Mouse (Mus musculus) kidney, postnatal 36 days (tissue): ENCODE results near the gene Ipo4.

Source experiments
- DNase-seq, 2 experiments: peaks; one replicate each; pipeline ENCODE4 v3.0.0; 2021 to 2022; ENCODE audit warnings: mixed read lengths in 2 of 2

The Ipo4 gene

DNA sequence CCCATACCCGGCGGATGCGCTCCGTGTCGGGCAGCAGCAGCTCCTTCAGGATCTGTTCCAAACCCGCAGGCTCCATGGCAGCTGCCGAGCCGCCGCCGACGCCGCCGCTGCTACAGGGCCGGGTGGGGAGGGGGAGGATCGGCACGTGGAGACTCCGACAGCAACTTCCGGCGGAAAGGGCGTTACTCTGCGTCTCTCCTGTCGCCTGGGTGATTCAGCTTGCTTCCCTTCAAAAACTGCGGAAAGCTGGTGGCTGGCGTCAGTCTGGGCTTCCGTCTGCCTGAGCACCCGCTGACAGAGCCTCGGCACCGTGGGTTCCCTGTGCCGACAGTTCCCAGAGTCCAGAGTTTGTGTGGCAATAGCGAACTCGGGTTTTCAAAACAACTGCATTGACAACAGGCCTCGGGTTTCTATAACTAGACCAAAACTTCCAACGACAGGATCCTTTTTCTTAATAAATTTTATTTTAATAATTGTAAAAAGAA lies at the start of gene Ipo4:
TSS of gene Ipo4 (minus strand) at position 435 of the 485 bp plus-strand sequence.
- peak; percentile 94 to 95 for DNase-seq

DNA sequence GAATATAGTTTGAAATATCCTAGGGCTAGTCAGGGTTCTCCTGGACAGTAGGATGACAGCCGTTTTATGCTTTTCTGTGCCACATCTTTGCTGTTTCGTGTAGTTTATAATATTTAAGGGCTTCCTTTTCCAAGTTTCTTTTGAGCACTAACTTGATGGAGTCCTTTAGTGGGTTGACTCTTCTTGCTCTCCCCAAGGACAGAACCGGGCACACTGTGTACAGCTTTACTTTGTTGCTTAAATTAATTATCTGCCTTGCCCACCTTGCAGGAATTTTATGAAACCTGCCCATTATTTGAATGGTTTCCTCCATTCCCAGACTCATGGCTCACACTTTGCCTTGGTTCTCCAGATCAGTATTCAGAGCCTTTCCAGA lies 46.3 kb upstream of the Ipo4 start:
- DNase-seq: no peak

DNA sequence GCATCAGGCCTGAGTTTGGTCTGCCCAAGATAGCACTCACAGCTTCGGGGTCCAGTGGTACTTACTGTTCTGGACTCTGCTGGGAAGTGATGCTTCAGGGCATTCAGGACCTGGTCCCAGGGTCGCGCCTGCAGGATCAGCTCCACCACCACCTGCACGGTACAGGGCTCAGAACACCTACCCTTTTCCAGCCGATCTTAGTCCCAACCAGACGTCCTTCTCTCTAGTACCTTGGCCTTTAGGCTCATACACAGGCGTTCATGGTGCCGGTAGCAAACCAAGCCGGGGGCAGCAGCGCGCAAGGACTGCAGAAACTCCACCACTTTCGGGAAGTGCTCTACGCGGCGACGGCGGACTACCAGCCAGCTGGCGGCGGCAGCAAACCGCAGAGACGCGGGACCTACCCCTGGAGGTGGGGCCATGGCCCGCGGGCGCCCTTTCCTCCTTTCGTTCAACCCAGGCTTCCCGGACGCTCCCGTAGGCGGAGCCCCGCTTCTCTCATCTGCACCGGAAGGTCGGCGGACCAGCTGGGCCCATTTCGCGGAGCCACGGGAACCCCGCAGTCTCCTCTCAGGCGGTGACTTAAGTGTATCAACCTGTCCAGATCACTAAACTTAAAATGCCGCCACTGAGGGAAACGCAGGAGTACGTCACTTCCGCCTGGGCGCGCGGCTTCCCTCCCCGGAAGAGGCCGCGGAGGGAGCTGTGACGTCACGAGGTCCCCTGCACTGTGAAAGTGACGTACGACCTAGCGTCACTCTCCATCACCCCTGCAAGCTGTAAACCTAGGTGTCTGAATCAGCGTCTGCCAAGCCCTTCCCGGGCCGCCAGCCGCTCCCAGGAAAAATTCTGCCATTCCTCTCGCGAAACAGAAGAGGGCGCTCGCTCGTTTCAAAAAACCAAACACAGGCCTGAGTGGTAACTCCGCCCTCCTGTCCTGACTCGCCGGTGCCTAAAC lies 45.7 kb upstream of the Ipo4 start, which contains the start of gene Tinf2:
TSS of gene Tinf2 (minus strand) at position 661 of the 958 bp plus-strand sequence.
- DNase-seq: peak; percentile 96

DNA sequence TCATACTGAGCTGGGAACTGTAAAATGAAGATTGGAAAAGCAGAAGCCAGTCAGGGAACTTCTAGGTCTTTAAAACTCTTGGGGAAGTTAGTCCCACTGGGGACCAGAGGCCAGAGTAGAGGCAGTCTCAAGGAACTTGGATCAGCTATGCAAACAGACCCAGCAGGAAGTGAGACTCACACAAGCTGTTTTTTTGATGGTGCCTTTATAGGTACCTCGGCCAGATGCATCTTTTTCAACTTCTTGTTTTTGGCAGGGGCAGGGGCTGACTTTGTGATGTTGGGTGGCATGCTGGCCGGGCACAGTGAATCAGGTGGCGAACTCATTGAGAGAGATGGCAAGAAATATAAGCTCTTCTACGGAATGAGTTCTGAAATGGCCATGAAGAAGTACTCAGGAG lies 41.9 kb upstream of the Ipo4 start:
- DNase-seq: no peak

DNA sequence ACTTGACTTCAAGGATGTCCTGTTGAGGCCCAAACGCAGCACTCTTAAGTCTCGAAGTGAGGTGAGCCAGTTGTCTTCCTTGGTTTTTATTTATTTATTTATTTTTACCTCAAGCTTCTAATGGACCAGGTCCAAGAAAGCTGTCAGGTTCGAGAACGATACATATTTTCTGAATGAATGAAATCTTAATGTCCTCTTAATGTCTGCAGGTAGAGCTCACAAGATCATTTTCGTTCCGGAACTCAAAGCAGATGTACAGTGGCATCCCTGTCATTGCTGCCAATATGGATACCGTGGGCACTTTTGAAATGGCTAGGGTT lies 36.9 kb upstream of the Ipo4 start:
- DNase-seq: no peak

DNA sequence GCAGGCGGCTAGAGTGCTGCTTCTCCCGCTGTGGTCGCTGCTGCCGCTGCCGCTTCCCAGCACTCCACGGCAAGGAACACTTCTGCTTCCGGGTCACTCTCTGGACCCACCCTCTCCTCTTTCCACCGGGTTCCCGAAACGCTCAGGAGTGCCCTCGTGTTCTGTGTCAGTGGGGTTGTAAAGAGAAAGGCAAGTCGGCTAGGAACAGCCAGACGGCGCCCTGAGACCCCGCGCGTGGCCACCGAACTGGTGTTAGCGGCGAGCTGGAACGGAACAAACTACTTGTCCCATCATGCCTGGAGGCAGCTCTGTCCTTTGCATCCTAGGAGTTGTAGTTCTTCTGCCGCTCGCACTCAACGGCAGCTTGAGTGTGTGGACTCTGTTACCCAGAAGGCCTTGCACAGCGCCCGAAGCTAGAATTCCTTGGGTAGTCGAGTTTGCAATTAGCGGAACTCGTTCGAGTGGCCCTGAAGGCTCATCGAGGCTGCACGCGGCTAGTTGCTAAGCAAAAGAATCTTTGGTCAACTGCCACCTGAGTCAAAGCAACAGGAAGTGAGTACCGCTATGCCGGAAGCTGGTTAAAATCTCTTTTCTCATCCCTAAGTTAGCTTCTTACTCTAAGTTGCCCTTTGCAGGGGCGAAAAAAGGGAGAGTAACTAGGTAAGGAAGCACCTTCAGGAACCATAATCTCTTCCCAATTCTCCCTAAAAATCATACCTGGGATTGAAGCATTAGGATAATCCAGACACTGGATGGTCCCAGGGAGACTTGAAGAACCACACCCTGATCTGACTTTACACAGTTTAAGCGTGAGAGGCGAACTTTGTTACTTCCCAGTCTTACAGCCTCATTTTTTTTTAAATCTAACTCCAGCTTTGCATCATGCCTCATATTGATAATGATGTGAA lies 36.3 kb upstream of the Ipo4 start, which contains the start of the genes Gmpr2 and Nedd8:
TSS of gene Gmpr2 (plus strand) at position 109 of the 908 bp plus-strand sequence.
TSS of gene Nedd8 (minus strand) at position 292 of the 908 bp plus-strand sequence.
- DNase-seq: peak; percentile 89 to 96

DNA sequence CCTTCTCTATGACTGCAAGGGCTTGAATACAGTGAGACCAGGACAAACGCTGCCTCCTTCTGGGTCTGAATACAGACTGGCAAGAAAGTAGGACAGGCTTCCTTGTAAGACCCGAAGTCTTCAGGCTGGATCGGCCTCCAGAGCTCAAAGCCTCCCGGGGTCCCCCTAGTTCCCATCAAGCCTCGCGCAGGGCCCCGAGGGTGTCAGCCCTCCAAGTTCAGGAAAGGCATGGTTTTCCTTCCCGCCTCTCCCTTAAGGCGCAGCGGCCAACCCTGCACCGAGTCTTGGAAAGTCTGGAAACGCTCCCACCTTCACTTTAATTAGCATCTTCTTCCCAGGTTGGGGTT lies 35.7 kb upstream of the Ipo4 start:
- no peak for DNase-seq

DNA sequence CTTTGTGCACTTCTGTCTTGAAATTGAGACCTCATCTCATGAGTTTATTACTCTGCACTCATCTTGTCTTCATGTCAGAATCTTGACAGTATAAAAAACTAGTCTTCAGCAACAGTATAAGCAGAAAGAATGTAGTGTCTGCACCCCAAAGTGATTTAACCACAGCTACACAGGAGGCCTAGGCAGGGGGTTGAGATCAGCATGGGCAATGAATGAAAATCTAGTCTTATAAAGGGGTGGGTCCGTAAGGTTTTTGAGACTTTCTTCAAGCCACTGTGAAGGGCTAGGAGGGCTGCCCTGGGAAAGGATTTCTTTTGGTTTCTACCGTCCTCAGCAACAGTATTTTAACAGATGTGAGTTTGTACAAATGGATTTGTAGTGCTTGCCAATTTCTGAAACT lies 24.9 kb upstream of the Ipo4 start:
- DNase-seq: no peak

DNA sequence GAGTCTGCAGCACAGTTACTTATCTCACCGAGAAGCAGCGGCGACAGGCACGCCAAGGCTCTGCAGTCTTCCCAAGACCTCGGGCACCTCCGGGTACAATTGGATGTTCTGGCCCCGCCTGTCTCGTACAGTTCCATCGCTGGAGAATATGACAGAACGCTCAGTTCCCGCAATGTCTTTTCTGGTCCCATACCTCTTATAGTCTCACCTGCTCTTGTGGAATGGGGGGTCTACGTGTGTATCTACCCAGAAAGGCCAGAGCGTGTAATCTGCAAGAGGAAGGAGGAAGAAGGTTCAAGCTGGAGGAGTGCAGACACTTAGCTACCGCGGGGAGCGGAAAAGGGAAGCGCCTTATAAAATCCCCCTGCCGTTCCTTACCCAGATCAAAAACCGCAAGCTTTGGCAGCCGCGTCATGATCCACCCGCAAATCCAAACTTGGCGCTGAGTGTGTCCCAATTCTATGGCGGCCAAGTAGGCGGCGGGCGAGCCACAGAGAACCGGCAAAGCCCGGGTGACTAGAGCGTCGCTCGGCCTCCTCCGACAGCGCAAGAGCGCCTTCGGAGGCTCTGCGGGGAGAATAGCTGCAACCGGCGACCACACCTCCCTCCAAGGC lies 24.3 kb upstream of the Ipo4 start, which contains the start of gene Mdp1:
TSS of gene Mdp1 (minus strand) at position 549 of the 614 bp plus-strand sequence.
- peak; percentile 78 to 88 for DNase-seq

DNA sequence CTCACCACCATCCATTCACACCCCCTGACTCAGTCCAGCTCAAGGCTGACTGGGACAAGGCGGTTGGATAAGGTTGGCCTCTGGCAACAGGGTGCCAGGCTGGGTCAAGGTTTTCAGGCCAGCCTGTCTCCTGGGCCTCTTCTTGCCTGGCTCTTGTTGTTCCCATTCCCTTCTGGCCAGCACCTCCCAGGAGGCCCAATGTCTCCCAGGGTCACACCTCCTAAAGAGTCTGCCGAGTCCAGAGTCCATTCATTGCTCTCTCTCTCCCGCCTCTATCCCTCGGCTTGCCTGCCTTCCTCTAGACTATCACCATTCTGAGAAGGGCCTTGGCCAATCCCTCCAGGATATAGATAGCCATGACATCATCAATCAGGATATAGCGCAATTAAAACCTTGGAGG lies 22.3 kb upstream of the Ipo4 start:
- DNase-seq: peak; percentile 69 to 76

DNA sequence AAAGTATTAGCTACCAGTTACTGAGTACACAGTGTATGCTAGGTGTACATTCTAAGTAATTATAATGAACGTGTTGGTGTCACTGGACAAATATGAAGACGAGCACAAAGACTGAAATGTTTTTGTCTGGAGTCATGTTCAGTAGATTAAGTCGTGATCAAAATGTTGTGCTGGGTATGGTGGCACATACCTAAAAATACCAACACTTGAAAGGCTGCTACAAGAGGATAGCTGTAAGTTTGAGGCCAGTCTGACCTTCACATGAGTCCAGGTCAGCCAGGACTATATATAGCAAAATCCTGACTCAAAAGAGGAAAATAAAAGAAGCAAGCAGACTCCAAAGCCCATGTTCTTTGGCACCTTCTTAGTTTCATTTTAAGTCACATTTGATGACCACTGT lies 21.2 kb upstream of the Ipo4 start:
- no peak for DNase-seq

DNA sequence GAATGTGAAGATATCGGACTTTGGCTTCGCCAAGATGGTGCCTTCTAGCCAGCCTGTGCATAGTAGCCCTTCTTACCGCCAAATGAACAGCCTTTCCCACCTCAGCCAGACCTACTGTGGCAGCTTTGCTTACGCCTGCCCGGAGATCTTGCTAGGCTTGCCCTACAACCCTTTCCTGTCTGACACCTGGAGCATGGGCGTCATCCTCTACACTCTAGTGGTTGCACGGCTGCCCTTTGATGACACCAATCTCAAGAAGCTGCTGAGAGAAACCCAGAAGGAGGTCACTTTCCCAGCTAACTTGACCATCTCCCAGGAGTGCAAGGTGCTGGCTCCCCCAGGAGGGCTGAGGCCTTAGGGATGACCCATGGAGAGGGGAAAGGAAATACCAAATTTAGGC lies 15.8 kb upstream of the Ipo4 start:
- DNase-seq: no peak

DNA sequence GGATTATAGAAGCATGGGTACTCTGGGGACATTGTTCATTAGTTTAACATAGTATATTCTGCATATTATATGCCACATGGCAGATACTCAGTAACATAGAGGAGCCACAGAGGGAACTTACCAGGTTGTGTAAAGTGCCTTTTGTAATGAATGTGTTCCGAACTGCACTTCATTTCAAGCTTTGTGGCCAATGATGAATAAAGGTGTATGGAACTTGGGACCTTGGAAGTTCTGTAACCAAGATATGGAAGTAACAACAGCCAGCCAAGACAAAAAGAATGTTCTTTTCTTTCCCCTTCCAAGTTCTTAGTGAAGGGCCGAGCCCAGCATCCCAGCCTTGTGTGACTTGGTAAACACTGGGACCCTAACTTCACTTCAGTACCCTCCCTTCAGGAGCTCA lies 14.1 kb upstream of the Ipo4 start, which contains the start of gene Tssk4:
TSS of gene Tssk4 (plus strand) at position 301 of the 400 bp plus-strand sequence.
- no peak for DNase-seq

DNA sequence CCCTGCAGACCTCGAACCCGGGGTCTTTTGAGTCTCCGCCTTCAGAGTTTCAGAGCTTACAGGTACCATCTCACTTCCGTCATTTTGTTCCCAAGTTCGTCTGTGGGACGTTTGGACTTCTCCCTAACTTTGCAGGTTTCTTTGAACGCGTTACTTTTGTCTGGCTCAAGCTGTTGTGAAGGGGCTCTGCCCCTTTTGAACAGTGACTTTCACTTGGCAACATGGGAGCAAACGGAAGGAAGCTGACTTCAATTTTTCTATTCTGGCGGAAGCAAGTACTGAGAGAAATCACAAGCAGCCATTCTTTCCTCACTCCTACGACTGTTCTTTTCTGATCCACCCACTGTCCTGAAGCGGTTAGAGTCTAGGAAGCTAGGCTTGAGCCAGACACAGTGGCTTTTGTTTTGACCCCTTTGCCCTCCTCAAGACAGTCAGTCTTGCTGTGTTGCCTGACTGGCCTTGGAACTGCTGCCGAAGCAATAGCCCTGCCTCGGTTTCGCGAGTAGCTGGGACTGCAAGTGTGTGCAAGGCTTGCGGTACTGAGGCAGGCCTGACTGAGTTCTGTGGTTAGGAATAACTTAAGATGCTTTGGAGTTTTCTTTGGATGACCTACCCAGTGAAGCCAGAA lies 8.6 kb upstream of the Ipo4 start:
- peak; percentile 21 to 39 for DNase-seq

DNA sequence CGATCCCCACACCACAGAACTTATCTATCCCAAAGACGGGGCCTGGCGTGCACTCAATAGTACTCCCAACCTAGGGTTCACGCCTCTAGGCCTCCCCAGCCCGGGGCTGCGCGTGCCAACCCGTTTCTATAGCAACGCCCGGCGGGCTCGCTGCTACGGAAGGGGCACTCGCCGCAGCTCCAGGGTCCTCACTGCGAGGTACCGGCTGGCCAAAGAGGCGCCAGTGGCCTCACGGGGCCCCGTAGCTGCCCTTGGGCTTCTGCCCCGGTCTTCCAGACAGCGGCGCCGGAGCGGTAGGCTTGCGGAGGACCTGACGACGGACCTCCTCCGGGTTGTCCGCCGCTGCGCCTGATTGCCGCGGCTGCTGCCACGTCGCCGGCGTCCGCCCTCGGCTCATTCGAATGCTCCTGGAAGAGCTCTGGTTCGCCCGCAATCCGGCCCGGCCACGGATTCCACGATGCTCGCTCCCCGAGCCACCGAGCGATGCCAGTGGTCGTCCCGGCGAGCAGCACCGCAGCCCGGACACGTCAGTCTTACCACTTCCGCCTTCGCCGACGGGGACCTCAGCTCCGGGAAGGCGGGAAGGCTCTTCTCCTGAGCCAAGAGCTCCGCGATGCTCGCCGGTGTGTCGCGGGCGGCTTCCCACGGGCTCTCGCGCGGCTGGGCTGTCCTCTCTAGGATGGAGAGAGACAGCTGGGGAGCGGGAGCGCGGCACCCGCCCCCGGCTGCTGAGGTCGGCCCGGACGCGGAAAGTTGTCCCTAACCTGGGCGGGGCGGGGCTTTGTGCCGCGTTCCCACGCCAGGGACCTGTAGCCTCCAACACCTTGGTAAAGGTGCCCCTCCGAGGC lies 7.5 kb upstream of the Ipo4 start, which contains the start of gene Tm9sf1:
TSS of gene Tm9sf1 (minus strand) at position 747 of the 848 bp plus-strand sequence.
- DNase-seq: peak; percentile 84 to 90

DNA sequence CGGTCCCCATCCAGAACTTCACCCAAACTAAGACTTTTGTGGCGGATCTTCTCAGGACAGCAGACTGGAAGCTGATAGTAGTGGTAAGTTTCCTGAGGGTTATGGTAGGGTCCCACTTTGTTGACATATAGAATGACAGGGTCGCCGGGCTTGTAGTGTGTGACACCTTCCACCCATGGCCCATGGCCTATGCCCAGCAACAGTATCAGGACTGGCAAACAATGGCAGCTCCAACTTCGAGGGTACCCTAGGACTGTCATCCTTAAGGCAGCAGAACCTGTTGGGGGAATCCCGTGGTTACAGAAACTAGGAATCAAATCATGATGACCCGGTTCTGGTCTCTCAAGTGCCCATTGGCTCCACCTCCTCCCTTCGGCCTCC lies 6.9 kb upstream of the Ipo4 start:
- no peak for DNase-seq

DNA sequence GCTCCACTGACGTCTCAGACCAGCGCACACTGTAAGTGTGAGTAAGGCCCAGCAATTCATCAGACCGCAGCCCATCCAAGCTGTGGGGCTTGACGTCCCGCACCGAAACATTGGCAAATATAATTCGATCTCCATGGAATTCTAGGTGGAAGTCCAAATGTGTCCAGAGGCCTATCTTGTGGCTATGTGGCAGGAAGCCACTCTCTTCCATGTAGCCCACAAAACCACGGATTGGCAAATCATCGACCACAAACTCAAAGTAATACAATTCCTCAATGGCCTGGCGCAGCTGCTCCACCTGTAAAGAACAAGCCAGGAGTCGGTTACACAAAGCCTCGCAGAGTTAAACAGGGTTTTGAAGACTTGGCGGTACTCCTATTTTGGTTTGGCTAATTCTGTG lies 5.5 kb upstream of the Ipo4 start:
- DNase-seq: no peak

DNA sequence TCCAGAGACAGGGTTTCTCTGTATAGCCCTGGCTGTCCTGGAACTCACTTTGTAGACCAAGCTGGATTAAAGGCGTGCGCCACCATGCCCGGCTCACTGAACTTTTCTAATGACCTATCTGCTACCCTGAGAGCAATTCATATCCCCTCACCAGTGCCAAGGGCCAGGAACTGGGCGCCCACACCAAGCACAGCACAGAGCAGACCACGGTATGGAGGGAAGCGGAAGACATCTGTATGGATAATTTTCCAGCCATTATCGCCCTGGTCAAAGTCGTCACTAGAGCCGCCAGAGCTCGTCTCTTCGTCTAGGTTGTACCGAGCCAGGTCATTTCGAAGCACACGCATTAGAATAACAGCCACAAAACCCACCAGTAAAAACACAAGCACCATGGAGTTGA lies 5.1 kb upstream of the Ipo4 start:
- no peak for DNase-seq

DNA sequence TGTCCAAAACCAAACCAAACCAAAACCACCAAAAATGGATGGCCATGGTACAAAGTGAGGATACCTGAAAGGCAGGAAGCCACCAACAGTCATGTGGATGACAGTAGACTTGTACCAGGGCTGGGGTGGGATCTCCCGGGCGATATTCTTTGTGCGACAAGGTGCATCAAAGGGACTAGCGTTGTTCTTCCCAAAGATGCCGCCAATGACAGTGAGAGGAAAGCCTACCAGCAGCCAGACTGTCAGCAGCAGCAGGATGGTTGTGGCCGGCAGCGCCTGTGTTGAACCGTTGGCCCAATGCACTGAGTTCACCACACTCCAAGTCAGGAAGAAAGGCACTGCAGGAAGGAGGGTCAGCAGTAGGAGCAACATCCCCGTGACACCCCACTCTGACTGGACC lies 2.0 kb upstream of the Ipo4 start, which contains the start of gene Gm49378:
TSS of gene Gm49378 (minus strand) at position 101 of the 400 bp plus-strand sequence.
- DNase-seq: no peak

DNA sequence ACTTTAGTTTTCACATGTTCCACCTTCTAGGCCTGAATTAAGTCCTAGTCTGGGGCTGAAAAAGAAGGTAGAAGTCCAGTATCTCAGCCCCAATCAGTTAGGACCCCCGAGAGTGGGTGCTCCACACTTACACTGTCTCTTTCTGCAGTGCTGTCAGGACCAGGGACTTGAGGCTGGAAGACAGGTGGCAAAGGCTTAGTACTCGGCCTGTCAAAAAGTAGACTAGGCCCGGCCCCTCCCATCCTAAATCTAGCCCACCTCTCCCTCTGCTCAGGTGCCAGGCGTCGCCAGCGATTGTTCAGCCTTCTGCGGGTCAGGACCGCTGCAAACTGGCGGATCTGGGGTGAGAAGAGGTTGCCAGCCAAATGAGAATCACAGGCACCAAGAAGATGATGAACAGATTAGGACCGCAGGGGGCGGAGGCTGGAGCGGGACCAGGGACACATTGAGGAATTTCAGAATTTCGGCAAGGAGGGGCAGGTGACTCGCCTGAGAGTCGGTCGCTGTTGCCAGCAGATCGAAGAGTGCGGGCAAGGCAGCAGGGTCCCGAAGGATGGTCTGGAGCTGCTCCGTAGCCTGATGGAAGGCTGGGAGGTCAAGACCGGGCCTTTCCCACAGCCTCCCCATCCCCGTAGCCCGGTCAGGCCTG lies 759 bp downstream of the Ipo4 start:
- peak; percentile 14 to 54 for DNase-seq

DNA sequence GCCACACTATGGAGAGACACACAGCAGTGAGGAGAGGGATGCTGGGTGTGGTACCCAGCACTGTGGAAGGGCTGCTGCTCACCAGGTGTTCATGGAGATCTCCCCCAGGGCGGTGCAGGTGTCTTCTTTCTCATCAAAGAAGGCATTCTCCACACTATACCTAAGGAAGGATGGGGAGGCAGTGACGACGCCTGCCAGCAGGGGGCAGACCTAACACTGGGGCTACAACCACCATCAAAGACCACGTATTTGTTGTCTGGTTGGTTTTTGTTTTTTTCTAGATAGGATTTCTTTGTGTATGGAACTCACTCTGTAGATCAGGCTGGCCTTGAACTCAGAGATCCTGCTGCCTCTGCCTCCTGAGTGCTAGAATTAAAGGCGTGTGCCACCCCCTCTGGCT lies 6.4 kb downstream of the Ipo4 start:
- DNase-seq: peak; percentile 49 to 86
